Mouse (Mus musculus) heart, postnatal 10 days (tissue): Measurements from ENCODE around the gene Dab1. TPM values are rescaled to one million over a fixed set of nuclear protein-coding genes. Genes with fewer than 3 reads are reported as not detected.

Source experiments
- DNase-seq, 2 experiments: peaks; one replicate each; pipeline ENCODE4 v3.0.0; 2021
- intact Hi-C: fragments of 180-260 bp; cut with DNase I; formaldehyde crosslinking; loops from one replicate; pipeline ENCODE4 v1.15.1; 2025
- total RNA-seq, 2 experiments: library from RNA; stranded (reverse); gene quantifications; 2 replicates each; pipeline ENCODE4 v1.2.3; 2021

Dab1 gene
- total RNA-seq, 2 experiments from 2014 or later: 0.40 to 0.43 TPM

DNA sequence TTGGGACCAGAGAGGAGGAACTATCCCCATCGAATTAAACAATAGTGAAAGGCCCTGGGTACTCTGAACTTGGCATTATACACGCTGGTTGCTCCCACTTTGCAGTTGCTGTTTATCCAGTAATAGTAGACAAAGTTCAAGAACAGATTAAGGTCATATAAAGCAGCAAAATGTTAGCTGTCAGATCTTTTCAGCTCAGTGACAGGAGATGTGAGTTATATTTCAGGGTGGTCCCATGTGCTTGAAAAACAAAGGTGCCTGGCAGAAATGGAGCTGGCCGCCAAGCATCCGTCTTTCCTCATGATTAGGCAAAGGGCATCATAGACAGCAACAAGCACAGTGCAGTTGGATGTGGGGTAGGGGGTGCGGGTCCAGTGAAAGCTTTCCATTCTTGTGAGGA lies 927.9 kb downstream of the Dab1 start:
- DNase-seq: no peak
- intact Hi-C loops: no loop called here

DNA sequence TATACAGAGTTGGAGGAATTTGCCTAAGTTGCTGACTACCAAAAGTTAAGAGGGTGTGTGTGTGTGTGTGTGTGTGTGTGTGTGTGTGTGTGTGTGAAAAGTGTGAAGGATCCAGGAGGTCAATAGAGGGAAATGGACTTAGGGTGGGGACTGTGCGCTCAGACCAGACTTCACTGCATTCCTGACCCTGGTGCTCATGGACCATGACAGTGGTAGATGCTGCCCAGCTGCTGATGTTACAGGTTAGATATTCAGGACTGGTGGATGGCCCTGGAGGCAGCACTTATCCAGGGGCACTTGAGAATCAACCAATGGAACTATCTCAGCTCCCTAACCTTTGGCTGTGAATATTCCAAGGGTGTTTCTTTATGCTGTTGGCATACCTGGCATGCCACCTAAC lies 929.1 kb downstream of the Dab1 start:
- intact Hi-C loops: no loop called here
- no peak for DNase-seq

DNA sequence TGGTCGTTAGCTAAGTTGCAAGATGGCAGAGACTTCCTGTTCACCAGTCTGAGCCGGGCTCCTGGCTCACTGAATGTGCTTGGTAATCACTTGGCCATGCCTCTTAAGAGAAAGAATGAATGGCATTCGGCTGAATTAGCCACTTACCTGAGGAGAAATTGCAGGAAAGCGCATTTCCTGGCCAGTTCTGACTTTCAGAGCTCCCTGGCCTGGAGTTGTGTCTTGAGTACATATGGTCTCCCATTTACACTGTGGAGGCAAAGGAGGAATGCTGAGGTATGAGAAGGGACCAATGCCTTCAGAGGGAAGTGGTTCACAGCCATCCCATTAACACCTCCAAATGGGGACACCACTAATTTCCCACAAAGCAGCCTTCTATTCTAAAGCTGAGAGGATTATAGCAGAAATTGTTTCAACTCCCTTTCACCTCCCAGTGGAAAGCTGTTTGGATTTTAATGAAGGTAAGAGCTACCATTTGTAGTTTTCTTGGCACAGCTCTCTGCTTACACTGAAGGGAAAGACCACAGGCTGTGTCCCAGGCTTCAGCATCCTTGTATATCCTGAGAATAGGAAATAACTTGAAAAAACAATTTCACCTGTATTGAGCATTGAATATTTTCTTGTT lies 931.5 kb downstream of the Dab1 start:
- intact Hi-C loops: no loop called here
- no peak for DNase-seq

DNA sequence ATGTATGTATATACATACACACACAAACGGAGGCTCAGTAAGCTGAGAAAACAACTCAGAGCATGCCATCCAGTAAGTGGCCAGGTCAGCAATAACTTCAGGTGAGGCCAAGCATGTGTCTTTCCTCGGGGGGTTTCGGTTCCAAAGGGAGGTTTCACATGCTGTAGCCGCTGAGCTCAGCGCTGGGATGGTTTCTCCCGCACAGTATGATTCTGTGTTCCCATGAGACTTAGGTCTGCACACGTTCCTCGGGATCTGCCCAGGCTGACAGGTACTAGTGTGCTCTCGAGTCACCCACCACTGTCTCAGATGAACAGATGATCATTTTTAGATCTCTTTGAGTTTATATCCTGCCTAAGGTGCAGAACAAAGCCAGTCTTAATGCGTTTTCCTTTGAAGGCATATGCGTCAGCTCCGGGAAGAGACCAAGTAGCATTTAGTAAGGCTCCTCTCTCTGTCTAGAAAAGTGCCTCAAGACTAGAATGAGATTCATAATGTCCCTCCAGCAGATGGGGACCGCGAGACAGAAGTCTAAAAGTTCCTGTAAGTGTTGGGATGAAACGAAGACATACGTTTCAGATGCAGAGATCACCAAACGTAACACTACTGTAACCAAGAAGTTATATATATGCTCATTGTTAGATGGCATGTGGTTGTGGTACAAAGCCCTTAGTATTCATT lies 932.4 kb downstream of the Dab1 start:
- intact Hi-C loops: no loop called here

DNA sequence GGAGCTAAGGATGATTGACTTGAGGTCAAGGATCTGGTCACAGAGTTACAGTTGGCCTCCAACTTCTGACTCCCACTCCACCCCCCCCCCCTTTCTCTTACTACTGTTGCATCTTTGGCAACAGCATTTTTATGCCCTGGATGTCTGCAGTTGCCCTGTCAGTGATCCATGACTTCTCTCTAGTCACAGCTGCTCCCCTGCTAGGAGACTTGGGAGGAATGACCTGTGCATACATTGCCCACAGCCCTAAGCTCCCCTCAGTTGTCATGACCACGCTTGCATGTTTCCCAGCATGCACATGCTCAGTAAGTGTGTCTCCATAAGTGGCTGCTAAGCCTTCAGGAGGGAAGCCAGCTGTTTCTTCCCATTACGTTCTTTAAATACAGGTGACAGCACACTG lies 936.2 kb downstream of the Dab1 start:
- intact Hi-C loops: no loop called here
- no peak for DNase-seq

More for the DNA sequence above, 932.4 kb downstream of the Dab1 start:
- DNase-seq: no peak

DNA sequence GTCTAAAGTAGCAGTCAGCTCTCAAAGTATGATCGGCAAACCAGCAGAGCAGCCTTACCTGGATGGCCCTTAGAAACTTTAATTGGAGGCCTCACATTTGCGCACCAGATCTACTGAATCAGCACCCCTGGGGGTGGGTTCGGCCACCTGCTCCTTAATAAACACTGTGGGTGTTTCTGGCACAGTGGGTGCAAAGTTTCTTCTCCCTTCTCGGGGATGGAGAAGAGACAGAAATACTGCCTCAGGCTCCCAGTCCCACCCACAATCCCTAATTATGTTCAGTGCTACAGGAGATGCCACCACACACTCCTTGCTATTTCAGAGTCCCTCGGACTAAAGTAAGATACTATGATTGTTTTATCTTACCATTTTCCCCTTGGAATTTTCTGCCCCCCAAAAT lies 944.4 kb downstream of the Dab1 start:
- intact Hi-C loops: no loop called here
- no peak for DNase-seq

DNA sequence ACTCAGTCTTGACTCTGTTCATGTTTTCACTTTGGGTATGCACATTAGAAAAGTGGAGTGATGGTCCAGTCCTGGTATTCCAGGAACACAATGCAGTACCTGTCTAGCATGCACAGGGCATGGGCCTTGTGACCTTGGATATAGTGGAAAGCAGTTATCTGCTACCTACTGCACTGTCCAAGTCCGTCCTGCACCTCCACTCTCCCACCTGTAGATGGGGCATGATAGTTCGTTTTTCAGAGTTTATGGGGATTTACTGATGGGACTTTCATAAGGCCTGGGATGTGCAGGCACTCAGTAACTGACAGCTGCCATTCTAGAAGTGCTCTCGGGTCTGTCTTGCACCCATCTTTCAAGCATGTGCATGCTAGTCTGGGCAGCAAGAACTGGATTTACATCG lies 951.4 kb downstream of the Dab1 start:
- intact Hi-C loops: no loop called here
- DNase-seq: no peak

DNA sequence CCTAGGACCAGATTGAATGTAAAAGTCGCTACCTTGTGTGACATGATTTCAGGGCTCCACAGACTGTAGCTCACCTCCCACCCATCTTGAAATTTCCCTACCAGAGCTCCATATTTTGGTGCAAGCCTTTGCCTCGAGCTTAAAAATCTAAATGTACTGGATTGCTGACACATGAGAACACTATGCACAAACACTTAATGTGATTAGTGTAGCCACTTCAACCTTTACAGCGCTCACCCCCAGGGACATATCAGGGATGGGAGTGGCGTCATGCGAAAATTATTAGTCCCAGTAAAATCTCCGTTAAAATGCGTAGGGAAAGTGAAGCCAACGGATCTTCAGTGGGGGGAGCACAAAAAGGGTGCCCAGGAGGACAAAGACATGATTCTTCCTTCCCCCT lies 953.3 kb downstream of the Dab1 start:
- intact Hi-C loops: no loop called here
- DNase-seq: no peak

DNA sequence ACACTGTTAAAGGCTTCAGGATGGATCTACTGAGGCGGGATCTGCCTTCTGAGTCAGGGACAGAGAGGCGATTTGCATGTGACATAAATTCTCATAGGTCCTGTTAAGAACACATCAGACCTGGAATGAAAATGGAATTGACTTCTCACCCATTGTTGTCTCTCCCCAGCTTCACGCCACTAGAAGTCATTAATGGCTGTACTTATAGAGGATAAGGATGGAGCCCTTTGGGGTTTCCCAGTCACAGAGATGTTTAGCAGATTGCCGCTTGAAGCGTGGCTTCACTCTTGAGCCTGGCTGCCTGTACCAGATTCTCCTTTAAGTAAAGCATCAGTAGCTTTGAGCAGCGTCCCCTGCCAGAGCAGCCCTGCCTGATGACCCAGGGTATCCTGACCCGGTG lies 954.3 kb downstream of the Dab1 start:
- DNase-seq: no peak
- intact Hi-C loops: no loop called here

DNA sequence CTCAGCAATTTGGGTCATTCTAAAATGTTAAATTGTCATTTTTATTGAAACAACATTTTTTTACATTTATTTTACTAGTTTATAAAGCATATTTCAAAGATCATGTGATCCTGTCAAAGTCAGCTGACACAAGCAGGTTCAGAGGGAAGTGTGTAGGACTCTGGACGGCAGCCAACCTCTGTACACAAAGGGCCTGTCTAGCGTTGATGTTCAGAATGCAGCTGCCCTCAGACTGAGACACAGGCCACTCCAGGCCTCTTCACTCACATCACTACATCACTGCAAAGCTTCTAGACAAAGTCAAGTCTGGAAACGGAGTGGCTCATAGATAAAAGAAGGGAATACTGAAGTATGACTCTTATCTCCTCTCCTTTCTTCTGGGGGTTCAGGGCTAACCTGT lies 959.2 kb downstream of the Dab1 start:
- intact Hi-C loops: no loop called here
- no peak for DNase-seq

DNA sequence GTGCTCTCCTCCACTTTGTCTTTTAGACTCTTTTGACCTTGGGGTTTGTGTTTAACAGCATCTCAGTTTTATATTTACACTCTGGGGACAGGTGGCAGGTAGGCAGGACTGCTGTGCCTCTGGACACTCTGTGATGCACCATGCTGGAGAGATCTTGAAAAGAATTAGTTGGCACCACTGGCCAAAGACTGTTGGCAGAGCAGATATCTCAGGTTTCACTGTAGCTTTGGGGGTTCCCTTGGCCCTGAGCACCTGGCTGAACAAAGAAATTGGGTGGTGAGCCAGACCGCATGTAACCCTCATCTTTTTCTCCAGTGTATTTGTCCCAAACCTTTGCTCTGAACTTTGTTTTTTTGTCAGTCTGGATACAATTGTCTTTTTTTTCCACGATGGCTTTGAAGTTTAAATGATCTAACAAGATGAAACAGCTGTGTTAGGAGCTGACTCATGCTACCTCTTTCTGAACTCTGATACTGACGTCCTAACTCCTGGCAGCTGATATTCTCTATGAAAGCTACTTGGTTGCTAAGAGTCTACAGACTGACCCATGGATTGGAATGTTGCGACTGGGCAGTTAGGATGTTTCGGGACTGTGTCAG lies 960.9 kb downstream of the Dab1 start:
- no peak for DNase-seq
- intact Hi-C loops: no loop called here

DNA sequence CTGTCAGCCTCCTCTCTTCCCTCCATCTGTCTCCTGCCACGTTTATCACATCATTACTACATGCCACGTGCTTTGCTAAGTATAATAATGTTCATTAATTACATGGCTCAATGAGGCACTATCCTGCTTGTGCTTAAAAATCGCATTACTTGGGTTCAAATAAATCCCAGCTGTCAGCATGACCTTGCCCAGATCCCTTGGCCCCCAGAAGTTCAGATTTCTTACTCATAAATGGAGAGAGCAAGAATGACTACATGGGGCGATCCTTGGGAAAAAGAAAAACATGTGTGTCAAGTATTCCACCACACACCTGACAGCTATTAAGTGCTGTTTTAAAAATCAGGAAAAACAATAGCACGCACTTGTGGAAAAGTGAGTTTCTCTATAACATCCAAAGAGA lies 963.6 kb downstream of the Dab1 start:
- no peak for DNase-seq
- intact Hi-C loops: no loop called here

DNA sequence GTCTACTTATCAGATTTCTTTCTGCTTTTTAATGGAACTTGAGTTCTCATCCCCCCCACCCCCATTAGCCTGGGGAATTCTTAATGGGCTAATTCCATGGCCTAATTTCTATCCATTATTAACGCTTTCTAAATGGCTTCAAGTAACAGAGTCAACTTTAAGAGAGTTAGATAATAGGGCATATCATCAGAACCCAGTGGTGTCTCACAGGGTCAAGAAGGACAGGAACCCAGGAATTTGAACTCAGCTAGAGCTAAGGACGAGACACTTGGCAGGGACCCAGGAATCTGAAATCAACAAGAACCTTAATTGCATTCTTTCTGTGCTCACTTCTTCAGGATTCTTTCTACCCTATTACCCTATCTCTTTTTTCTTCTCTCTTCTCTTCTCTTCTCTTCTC lies 968.7 kb downstream of the Dab1 start:
- DNase-seq: no peak
- intact Hi-C loops: no loop called here

DNA sequence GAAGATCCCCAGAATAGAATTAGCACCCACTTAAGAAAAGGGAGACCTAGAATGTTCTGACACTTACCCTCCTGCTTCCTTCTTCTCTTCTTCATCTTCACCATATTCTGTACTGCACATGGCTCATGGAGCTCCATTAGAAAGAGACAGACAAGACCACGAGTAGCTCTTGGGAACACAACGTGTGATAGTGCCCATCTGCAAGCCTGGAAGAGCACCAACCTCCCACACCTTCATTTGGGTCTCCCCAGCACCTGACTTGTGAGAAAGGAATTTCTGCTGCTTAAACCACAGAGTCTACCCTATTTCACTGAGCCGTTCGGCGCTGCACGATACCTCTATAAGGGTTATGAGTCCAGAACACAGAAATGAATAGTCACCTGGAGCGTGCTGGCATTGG lies 977.8 kb downstream of the Dab1 start:
- no peak for DNase-seq
- intact Hi-C loops: no loop called here

DNA sequence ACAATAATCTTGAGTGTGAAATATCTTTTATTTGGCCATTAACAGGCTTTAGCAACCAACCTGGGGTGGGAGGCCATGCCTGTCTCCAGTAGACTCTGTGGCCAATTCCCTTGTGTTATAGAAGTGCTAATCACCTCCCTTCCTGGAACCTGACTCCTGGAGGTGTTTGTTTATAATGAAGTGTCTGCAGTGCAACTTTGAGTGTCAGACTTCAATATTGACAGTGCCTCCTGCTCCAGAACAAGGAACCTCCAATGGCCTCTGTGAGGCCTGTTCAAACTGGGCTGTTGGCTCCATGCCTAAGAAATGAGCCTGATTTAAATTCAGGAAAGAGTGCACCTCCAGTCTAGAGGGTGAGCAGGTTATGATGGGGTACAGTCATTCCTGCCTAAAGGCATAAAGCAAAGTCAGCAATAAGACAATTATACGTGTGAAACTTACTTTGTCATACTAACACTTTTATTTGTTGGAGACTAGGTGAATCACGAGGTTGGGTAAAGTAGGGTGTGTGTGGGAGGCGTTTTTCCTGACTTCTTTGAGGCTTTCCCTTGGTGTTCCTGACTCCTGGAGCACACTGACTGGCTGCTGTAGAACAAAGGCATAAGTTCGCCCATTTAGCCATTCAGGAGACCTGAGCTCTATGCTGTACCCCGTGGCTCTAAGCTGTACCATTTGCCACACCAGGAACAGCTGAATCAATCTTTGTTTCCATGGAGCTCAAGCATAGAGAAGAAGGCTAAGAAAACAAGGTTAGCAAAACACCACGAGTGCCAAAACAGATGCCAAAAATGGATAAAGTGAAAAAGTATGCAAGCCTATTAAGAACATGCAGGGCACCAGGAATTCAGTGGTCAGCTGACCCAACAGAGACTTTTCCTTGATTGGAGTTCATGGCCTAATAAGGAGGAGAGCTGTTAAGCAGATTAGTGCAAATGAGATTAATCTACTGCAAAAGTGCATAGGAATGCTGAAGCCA lies 978.6 kb downstream of the Dab1 start:
- intact Hi-C loops: no loop called here
- no peak for DNase-seq

DNA sequence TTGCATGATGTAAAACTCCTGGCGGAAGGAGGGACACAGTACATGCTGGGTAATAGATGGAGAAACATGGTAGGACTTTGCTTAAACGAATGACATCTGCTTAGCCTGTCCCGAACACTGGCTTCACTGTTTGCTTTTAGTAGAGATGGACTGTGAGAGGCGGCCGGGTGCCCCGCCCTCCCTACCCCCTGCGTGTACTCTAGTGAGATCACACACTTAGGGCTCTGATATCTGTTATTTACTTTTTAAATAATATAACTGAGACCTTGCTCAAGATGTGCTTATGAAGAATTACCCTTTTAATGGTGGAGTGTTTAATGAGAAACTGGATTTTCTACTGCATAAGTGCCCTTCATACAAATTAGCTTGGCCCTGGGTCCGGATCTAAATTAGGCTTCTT lies 983.6 kb downstream of the Dab1 start:
- no peak for DNase-seq
- intact Hi-C loops: no loop called here

DNA sequence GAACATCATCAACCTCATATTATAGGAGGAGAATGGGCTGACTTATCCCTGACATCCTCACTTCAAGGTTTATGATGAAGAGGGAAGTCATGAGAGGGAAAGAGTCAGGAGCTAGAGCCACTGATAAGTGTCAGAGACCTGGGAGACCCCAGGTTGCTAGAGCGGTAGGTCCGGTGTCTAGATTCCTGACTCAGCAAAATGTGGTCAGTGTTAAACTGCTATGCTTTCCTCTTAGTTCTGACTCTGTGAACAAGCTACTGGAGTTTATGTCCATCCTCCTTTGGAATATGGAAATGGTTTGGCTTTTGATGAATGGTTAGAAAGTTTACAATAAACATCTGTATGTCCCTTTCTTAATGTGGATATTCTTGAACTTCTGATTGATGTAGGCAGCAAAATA lies 985.1 kb downstream of the Dab1 start:
- no peak for DNase-seq
- intact Hi-C loops: no loop called here

DNA sequence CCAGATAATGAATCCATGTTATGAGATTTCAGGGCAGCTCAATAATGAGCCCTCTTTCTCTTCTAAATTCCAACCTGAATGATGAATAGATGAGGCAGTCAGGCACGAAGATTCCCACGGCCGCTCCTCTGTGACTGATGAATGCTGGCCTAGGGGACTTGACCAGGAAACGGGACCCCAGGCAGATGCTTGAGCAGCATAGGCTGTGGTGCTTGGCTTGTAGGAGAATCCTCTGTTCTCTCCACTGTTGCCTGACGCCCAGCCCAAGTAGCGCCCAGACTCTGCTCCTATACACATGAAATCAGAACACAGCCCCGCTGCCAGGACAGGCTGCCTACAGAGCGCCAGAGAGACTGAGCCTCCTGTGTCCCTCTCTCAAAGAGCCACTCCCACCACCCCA lies 987.7 kb downstream of the Dab1 start:
- no peak for DNase-seq
- intact Hi-C loops: no loop called here

DNA sequence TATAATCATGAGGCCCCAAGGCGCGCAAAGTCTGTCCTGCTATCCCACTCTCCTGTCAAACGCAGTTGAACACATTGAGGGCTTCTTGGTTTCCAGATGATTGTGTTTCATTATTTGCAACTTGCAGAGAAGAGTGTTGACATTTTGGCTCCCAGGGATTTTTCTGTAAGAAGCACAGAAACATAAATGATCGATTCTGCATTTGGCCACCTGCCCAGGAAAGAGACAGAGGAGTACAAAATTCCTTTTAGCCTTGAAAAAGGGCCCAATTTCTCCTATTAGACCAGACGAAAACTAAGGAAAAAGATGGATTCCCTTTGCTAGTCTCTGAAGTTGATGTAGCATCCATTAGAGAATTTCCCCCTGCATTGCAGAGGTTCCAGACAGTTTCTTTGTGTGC lies 988.5 kb downstream of the Dab1 start:
- no peak for DNase-seq
- intact Hi-C loops: no loop called here

DNA sequence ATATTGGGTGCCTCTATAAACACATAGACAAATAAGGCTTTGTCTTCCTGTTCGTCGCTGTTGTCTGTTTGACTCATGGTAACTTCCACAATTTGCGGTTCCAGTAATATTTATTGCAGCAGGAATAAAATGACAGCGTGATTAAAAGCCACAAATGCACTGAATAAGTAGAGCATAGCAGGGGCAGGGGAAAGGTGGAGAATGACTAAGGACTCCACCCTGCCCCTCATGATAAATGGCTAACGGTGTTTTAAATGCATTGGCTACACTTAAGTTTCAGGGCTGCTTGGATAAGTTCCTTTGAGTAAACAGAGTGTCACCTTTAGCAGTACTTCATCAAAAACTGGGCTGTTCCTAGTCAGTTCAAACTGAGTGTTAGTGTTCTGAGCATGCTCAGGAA lies 1000.3 kb downstream of the Dab1 start:
- intact Hi-C loops: no loop called here
- no peak for DNase-seq

DNA sequence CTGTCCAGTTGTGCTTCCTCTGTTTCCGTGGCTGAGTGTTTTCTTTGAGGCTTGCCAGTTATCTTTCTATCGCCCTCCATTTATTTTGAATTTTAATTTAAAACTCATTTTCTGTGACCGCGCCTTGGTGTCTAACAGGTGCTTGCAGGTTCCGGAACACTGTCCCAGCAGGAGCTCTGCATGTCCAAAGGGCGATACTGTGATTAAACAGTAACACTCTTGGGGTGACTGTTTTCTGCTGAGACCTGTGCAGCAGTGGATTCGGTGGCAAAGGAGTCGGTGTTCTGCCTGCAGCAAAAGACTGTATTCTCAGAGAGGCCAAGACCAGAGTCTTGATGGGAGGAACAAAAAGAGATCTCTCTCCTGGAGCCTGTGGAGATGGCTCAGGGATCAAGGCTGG lies 1006.2 kb downstream of the Dab1 start:
- no peak for DNase-seq

More for the DNA sequence above, 1006.2 kb downstream of the Dab1 start:
- intact Hi-C loops: no loop called here
